Mouse (Mus musculus): ENCODE results near the gene 1700024G13Rik. TPM values are rescaled to one million over a fixed set of nuclear protein-coding genes. Genes with fewer than 3 reads are reported as not detected.
"Not testable (repeated sequence)": the region's sequence is repeated elsewhere in the genome, so short reads cannot be mapped to it uniquely, and the experiment has no call there.

The 1700024G13Rik gene
- polyA plus RNA-seq, 1 experiment from 2014 or later = not detected

- H3K4me1 ChIP-seq (ENCODE audit: control insufficient read depth, insufficient read depth, low read length) = 0 out of 2 replicates have a peak, but pooled peaks cover 2% of the 10 kb centered on the region
- H3K9me3 ChIP-seq (ENCODE audit: control insufficient read depth, low read length) = no peaks in the 10 kb centered on the region
- no peaks in the 10 kb centered on the region for H3K36me3 ChIP-seq (ENCODE audit: control insufficient read depth, insufficient read depth, low read length)
- no peak overlapping the region for H3K4me2 ChIP-seq (replicated peaks; ENCODE audit: low read depth, low read length)
- whole genome bisulfite sequencing = 22% methylated on average over 7 of the region's 7 CpGs
- no peak overlapping the region for H3K27ac ChIP-seq (ENCODE audit: low read depth, low read length)
- H3K4me3 ChIP-seq (ENCODE audit: low read length) = no peak overlapping the region
- H3K27me3 ChIP-seq (ENCODE audit: control insufficient read depth, insufficient read depth, low read length) = 0 out of 2 replicates have a peak, but pooled peaks cover 11% of the 10 kb centered on the region
- no peak for ATAC-seq (ENCODE audit: low FRiP score, low TSS enrichment)
- no peak overlapping the region for H3K9ac ChIP-seq (ENCODE audit: low read depth, low read length)
These were observed 7.1 kb downstream of the 1700024G13Rik start for GRCm38 (mm10) chr14:32381066-32381465.

GRCm38 (mm10) chr14:32380099-32380480 lies 8.1 kb downstream of the 1700024G13Rik start:
- Histone ChIP-seq H3K27ac (ENCODE audit: low read depth, low read length) (no peak overlapping the region), H3K27me3 (ENCODE audit: control insufficient read depth, insufficient read depth, low read length) (0 out of 2 replicates have a peak, but pooled peaks cover 11% of the 10 kb centered on the region), H3K4me1 (ENCODE audit: control insufficient read depth, insufficient read depth, low read length) (0 out of 2 replicates have a peak, but pooled peaks cover 2% of the 10 kb centered on the region), H3K4me2 (replicated peaks; ENCODE audit: low read depth, low read length) (no peak overlapping the region), H3K36me3 (ENCODE audit: control insufficient read depth, insufficient read depth, low read length) (no peaks in the 10 kb centered on the region), H3K9me3 (ENCODE audit: control insufficient read depth, low read length) (no peaks in the 10 kb centered on the region), H3K4me3 (ENCODE audit: low read length) (no peak overlapping the region), H3K9ac (ENCODE audit: low read depth, low read length) (no peak overlapping the region)
- WGBS = 49% methylated on average over 3 of the region's 3 CpGs
- no peak for ATAC-seq (ENCODE audit: low FRiP score, low TSS enrichment)

- no peak for ATAC-seq (ENCODE audit: low FRiP score, low TSS enrichment)
- WGBS = 10% methylated on average over 22 of the region's 22 CpGs
- Histone ChIP-seq H3K36me3 (ENCODE audit: control insufficient read depth, insufficient read depth, low read length) (no peaks in the 10 kb centered on the region), H3K9me3 (ENCODE audit: control insufficient read depth, low read length) (no peaks in the 10 kb centered on the region), H3K4me1 (ENCODE audit: control insufficient read depth, insufficient read depth, low read length) (0 out of 2 replicates have a peak, but pooled peaks cover 2% of the 10 kb centered on the region), H3K9ac (ENCODE audit: low read depth, low read length) (no peak overlapping the region), H3K27me3 (ENCODE audit: control insufficient read depth, insufficient read depth, low read length) (0 out of 2 replicates have a peak, but pooled peaks cover 11% of the 10 kb centered on the region), H3K27ac (ENCODE audit: low read depth, low read length) (no peak overlapping the region), H3K4me3 (ENCODE audit: low read length) (peak overlapping the region; percentile 12; the same call in 1 of the 2 replicates), H3K4me2 (replicated peaks; ENCODE audit: low read depth, low read length) (peak overlapping the region; percentile 25; the same call in 1 of the 2 replicates)
These were observed 8.6 kb downstream of the 1700024G13Rik start for GRCm38 (mm10) chr14:32379395-32380098.

- Histone ChIP-seq H3K9ac (ENCODE audit: low read depth, low read length) (no peak overlapping the region), H3K27me3 (ENCODE audit: control insufficient read depth, insufficient read depth, low read length) (no peaks in the 10 kb centered on the region), H3K4me2 (replicated peaks; ENCODE audit: low read depth, low read length) (no peak overlapping the region), H3K36me3 (ENCODE audit: control insufficient read depth, insufficient read depth, low read length) (no peaks in the 10 kb centered on the region), H3K9me3 (ENCODE audit: control insufficient read depth, low read length) (no peaks in the 10 kb centered on the region), H3K4me1 (ENCODE audit: control insufficient read depth, insufficient read depth, low read length) (no peaks in the 10 kb centered on the region), H3K4me3 (ENCODE audit: low read length) (no peak overlapping the region), H3K27ac (ENCODE audit: low read depth, low read length) (no peak overlapping the region)
- ATAC-seq (ENCODE audit: low FRiP score, low TSS enrichment) = no peak
- WGBS = 96% methylated on average over 2 of the region's 2 CpGs
These were observed 15.7 kb downstream of the 1700024G13Rik start for GRCm38 (mm10) chr14:32372510-32372909.

GRCm38 (mm10) chr14:32369756-32370155 lies 18.4 kb downstream of the 1700024G13Rik start:
- H3K4me2 ChIP-seq (replicated peaks; ENCODE audit: low read depth, low read length) = no peak overlapping the region
- no peak for ATAC-seq (ENCODE audit: low FRiP score, low TSS enrichment)
- H3K9ac ChIP-seq (ENCODE audit: low read depth, low read length) = no peak overlapping the region
- WGBS = 75% methylated on average over 7 of the region's 7 CpGs
- H3K27me3 ChIP-seq (ENCODE audit: control insufficient read depth, insufficient read depth, low read length) = no peaks in the 10 kb centered on the region
- no peaks in the 10 kb centered on the region for H3K9me3 ChIP-seq (ENCODE audit: control insufficient read depth, low read length)
- H3K4me3 ChIP-seq (ENCODE audit: low read length) = no peak overlapping the region
- no peak overlapping the region for H3K27ac ChIP-seq (ENCODE audit: low read depth, low read length)
- H3K36me3 ChIP-seq (ENCODE audit: control insufficient read depth, insufficient read depth, low read length) = no peaks in the 10 kb centered on the region
- no peaks in the 10 kb centered on the region for H3K4me1 ChIP-seq (ENCODE audit: control insufficient read depth, insufficient read depth, low read length)

- H3K9ac ChIP-seq (ENCODE audit: low read depth, low read length) = no peak overlapping the region
- no peaks in the 10 kb centered on the region for H3K4me1 ChIP-seq (ENCODE audit: control insufficient read depth, insufficient read depth, low read length)
- H3K36me3 ChIP-seq (ENCODE audit: control insufficient read depth, insufficient read depth, low read length) = no peaks in the 10 kb centered on the region
- H3K4me3 ChIP-seq (ENCODE audit: low read length) = no peak overlapping the region
- H3K4me2 ChIP-seq (replicated peaks; ENCODE audit: low read depth, low read length) = no peak overlapping the region
- no peaks in the 10 kb centered on the region for H3K27me3 ChIP-seq (ENCODE audit: control insufficient read depth, insufficient read depth, low read length)
- no peaks in the 10 kb centered on the region for H3K9me3 ChIP-seq (ENCODE audit: control insufficient read depth, low read length)
- 50% methylated on average over 7 of the region's 7 CpGs for WGBS
- no peak for ATAC-seq (ENCODE audit: low FRiP score, low TSS enrichment)
- no peak overlapping the region for H3K27ac ChIP-seq (ENCODE audit: low read depth, low read length)
These were observed 23.8 kb downstream of the 1700024G13Rik start for GRCm38 (mm10) chr14:32364359-32364758.

- WGBS = 30% methylated on average over 6 of the region's 6 CpGs
- not testable (repeated sequence) for H3K9me3 ChIP-seq (ENCODE audit: control insufficient read depth, low read length); ATAC-seq (ENCODE audit: low FRiP score, low TSS enrichment); H3K4me1 ChIP-seq (ENCODE audit: control insufficient read depth, insufficient read depth, low read length); H3K4me3 ChIP-seq (ENCODE audit: low read length); H3K27ac ChIP-seq (ENCODE audit: low read depth, low read length); H3K36me3 ChIP-seq (ENCODE audit: control insufficient read depth, insufficient read depth, low read length); H3K27me3 ChIP-seq (ENCODE audit: control insufficient read depth, insufficient read depth, low read length); H3K9ac ChIP-seq (ENCODE audit: low read depth, low read length); H3K4me2 ChIP-seq (replicated peaks; ENCODE audit: low read depth, low read length)
These were observed 36.8 kb downstream of the 1700024G13Rik start for GRCm38 (mm10) chr14:32351181-32351920.

- Histone ChIP-seq H3K4me2 (replicated peaks; ENCODE audit: low read depth, low read length) (no peak overlapping the region), H3K9me3 (ENCODE audit: control insufficient read depth, low read length) (no peaks in the 10 kb centered on the region), H3K4me3 (ENCODE audit: low read length) (no peak overlapping the region), H3K4me1 (ENCODE audit: control insufficient read depth, insufficient read depth, low read length) (no peaks in the 10 kb centered on the region), H3K27ac (ENCODE audit: low read depth, low read length) (no peak overlapping the region), H3K27me3 (ENCODE audit: control insufficient read depth, insufficient read depth, low read length) (no peaks in the 10 kb centered on the region), H3K9ac (ENCODE audit: low read depth, low read length) (no peak overlapping the region), H3K36me3 (ENCODE audit: control insufficient read depth, insufficient read depth, low read length) (0 out of 2 replicates have a peak, but pooled peaks cover 1% of the 10 kb centered on the region)
- WGBS = 94% methylated on average over 9 of the region's 9 CpGs
- no peak for ATAC-seq (ENCODE audit: low FRiP score, low TSS enrichment)
These were observed 40.9 kb downstream of the 1700024G13Rik start for GRCm38 (mm10) chr14:32347307-32347706.

GRCm38 (mm10) chr14:32344694-32345093 lies 43.5 kb downstream of the 1700024G13Rik start:
- Histone ChIP-seq H3K4me2 (replicated peaks; ENCODE audit: low read depth, low read length) (no peak overlapping the region), H3K4me3 (ENCODE audit: low read length) (no peak overlapping the region), H3K27ac (ENCODE audit: low read depth, low read length) (no peak overlapping the region), H3K9ac (ENCODE audit: low read depth, low read length) (no peak overlapping the region), H3K4me1 (ENCODE audit: control insufficient read depth, insufficient read depth, low read length) (no peaks in the 10 kb centered on the region), H3K36me3 (ENCODE audit: control insufficient read depth, insufficient read depth, low read length) (peaks cover 5% of the 10 kb centered on the region; the same call in 1 of the 2 replicates), H3K27me3 (ENCODE audit: control insufficient read depth, insufficient read depth, low read length) (no peaks in the 10 kb centered on the region), H3K9me3 (ENCODE audit: control insufficient read depth, low read length) (no peaks in the 10 kb centered on the region)
- 93% methylated on average over 7 of the region's 10 CpGs for WGBS
- no peak for ATAC-seq (ENCODE audit: low FRiP score, low TSS enrichment)

Data from kidney, embryonic 14.5 days (tissue).